Mouse (Mus musculus) T-cell, adult 66 days (primary cell): Measurements from ENCODE around the gene Ribc2. TPM values are rescaled to one million over a fixed set of nuclear protein-coding genes. Genes with fewer than 3 reads are reported as not detected.

ENCODE experiments used
- total RNA-seq, 2 experiments: library from RNA; stranded (reverse); gene quantifications; 3 replicates in 1 of 2; 4 replicates in 1 of 2; pipeline ENCODE4 v1.2.4; 2023

Ribc2 gene
- not detected for total RNA-seq

GRCm38 (mm10) chr15:85131275-85132192, at the start of gene Ribc2, which contains the start of gene Smc1b:
TSS of gene Ribc2 (plus strand) at chr15:85132078.
TSS of gene Smc1b (minus strand) at chr15:85131964.

Other genes starting within 250 kb of the Ribc2 start
- under 1 TPM; 0.59 to 0.67 TPM for gene Gm29666, start 212.0 kb upstream of the Ribc2 start, total RNA-seq
- 10 to 100 TPM; 67.5 to 68.5 TPM for gene Nup50, start 208.7 kb upstream of the Ribc2 start, total RNA-seq
- 10 to 100 TPM; 14.4 to 22.4 TPM for gene 5031439G07Rik, start 143.5 kb upstream of the Ribc2 start, total RNA-seq
- not detected for gene Upk3a, start 114.9 kb upstream of the Ribc2 start, total RNA-seq
- gene Fam118a, start 103.1 kb upstream of the Ribc2 start, total RNA-seq = 10 to 100 TPM; 59.3 to 69.5 TPM
- gene Smc1b, start 114 bp upstream of the Ribc2 start, total RNA-seq = not detected
- 1 to 10 TPM in 1 of 2 experiments, under 1 TPM in 1; 0.95 to 1.4 TPM for gene Fbln1, start 73.9 kb downstream of the Ribc2 start, total RNA-seq
- gene Atxn10, start 204.2 kb downstream of the Ribc2 start, total RNA-seq = 10 to 100 TPM; 58.9 to 69.0 TPM